Mouse (Mus musculus) intestine, embryonic 15.5 days (tissue): ENCODE results near the gene 4933427D14Rik. TPM values are rescaled to one million over a fixed set of nuclear protein-coding genes. Genes with fewer than 3 reads are reported as not detected.
"Not testable (repeated sequence)": the region's sequence is repeated elsewhere in the genome, so short reads cannot be mapped to it uniquely, and the experiment has no call there.

Source experiments
- ATAC-seq: fragments of 200-750 bp; cut with Nextera tagmentation; 2 replicates; pipeline ENCODE4 v1.8.0; 2017; ENCODE audit warnings: moderate TSS enrichment, moderate library complexity
- H3K27ac ChIP-seq: fragments of 300-500 bp; sonication (generic); 2 replicates; pipeline ENCODE4 v1.5.1; 2015; ENCODE audit warnings: mild to moderate bottlenecking, inconsistent platforms
- H3K27me3 ChIP-seq: fragments of 300-500 bp; sonication (generic); replicated peaks from 2 replicates; pipeline ENCODE4 v1.6.1; 2015; ENCODE audit warnings: inconsistent platforms
- H3K36me3 ChIP-seq: fragments of 300-500 bp; sonication (generic); 2 replicates; pipeline ENCODE4 v1.6.1; 2015; ENCODE audit warnings: inconsistent platforms
- H3K4me1 ChIP-seq: fragments of 300-500 bp; sonication (generic); replicated peaks from 2 replicates; pipeline ENCODE4 v1.6.1; 2015; ENCODE audit warnings: inconsistent platforms
- H3K4me2 ChIP-seq: fragments of 300-500 bp; sonication (generic); replicated peaks from 2 replicates; pipeline ENCODE4 v1.6.1; 2015; ENCODE audit warnings: mild to moderate bottlenecking, inconsistent platforms
- H3K4me3 ChIP-seq: fragments of 300-500 bp; sonication (generic); replicated peaks from 2 replicates; pipeline ENCODE4 v1.5.1; 2015; ENCODE audit warnings: inconsistent platforms
- H3K9ac ChIP-seq: fragments of 300-500 bp; sonication (generic); 2 replicates; pipeline ENCODE4 v1.6.1; 2015; ENCODE audit warnings: inconsistent platforms
- H3K9me3 ChIP-seq: fragments of 300-500 bp; sonication (generic); 2 replicates; pipeline ENCODE4 v1.6.1; 2016; ENCODE audit warnings: inconsistent platforms
- WGBS: fragments of 180-500 bp; shearing (Covaris S2); methylation state at CpG from one replicate; pipeline ENCODE4 v1.1.7; 2015; 5-methylcytosine and 5-hydroxymethylcytosine counted together
- polyA plus RNA-seq: library from polyadenylated mRNA; unstranded; fragments of >200 nt; fragmentation: Nextera tagmentation; extraction: Ambion mirVana; gene quantifications from 2 replicates; pipeline ENCODE4 v1.2.1, GENCODE M21; 2015

The 4933427D14Rik gene
- polyA plus RNA-seq, 1 experiment from 2014 or later = 12.7 TPM

GRCm38 (mm10) chr11:72190857-72191256 lies 16.4 kb downstream of the 4933427D14Rik start:
- Histone ChIP-seq H3K9me3 (no peaks in the 10 kb centered on the region), H3K27me3 (no peaks in the 10 kb centered on the region), H3K4me2 (no peak overlapping the region), H3K4me1 (no peaks in the 10 kb centered on the region), H3K9ac (no peak overlapping the region), H3K36me3 (peaks cover 6% of the 10 kb centered on the region; the same call in 1 of the 2 replicates), H3K27ac (no peak overlapping the region), H3K4me3 (no peak overlapping the region)
- 90% methylated on average over 1 of the region's 1 CpGs for WGBS
- no peak for ATAC-seq

DNA sequence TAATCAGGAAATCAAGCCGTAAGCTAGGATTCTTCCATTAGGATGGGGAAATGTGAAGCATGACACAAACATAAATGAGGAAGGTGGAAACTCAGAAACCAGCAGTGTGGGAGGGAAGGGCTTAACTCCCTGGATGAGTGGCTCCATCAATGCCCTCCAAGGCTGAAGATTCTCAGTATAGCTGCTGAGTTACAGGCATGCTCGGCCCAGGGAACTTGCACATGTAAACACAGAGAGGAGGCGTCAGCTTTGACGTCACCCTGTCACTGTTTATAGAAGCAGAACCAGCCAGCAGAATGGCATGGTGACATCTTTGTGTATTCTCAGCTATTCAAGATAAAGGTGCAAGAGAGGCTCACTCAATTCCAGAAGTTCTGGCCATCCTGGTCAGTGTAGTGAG lies 23.0 kb downstream of the 4933427D14Rik start:
- H3K9ac ChIP-seq = no peak overlapping the region
- 73% methylated on average over 4 of the region's 4 CpGs for WGBS
- ATAC-seq = no peak
- no peak overlapping the region for H3K27ac ChIP-seq
- H3K27me3 ChIP-seq = no peaks in the 10 kb centered on the region
- peaks cover 7% of the 10 kb centered on the region; the same call in 1 of the 2 replicates for H3K36me3 ChIP-seq
- H3K4me3 ChIP-seq = no peak overlapping the region
- no peaks in the 10 kb centered on the region for H3K4me1 ChIP-seq
- H3K9me3 ChIP-seq = no peaks in the 10 kb centered on the region
- H3K4me2 ChIP-seq = no peak overlapping the region

DNA sequence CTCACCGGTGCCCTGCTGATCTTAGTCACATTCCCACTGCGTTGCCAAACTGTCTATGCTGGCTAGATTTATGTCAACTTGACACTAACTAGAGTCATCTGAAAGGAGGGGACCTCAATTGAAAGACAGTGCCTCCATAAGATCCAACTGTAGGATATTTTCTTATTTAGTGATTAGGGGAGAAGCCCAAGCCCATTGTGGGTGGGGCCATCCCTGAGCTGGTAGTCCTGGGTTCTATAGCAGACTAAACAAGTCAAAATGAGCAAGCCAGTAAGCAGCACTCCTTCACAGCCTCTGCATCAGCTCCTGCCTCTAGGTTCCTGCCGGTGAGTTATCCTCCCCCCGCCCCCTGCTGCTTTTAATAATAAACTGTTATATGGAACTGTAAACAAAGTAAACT lies 26.1 kb downstream of the 4933427D14Rik start:
- Histone ChIP-seq H3K27me3 (no peaks in the 10 kb centered on the region), H3K9ac (no peak overlapping the region), H3K4me1 (no peaks in the 10 kb centered on the region), H3K4me3 (no peak overlapping the region), H3K9me3 (no peaks in the 10 kb centered on the region), H3K4me2 (no peak overlapping the region), H3K27ac (no peak overlapping the region), H3K36me3 (peaks cover 11% of the 10 kb centered on the region; the same call in 1 of the 2 replicates)
- ATAC-seq = no peak
- 86% methylated on average over 4 of the region's 4 CpGs for WGBS

GRCm38 (mm10) chr11:72180556-72180955 lies 26.7 kb downstream of the 4933427D14Rik start:
- ATAC-seq = no peak
- no peak overlapping the region for H3K27ac ChIP-seq
- no peak overlapping the region for H3K4me2 ChIP-seq
- no peaks in the 10 kb centered on the region for H3K4me1 ChIP-seq
- no peaks in the 10 kb centered on the region for H3K9me3 ChIP-seq
- no peak overlapping the region for H3K9ac ChIP-seq
- 91% methylated on average over 5 of the region's 5 CpGs for WGBS
- H3K4me3 ChIP-seq = no peak overlapping the region
- H3K27me3 ChIP-seq = no peaks in the 10 kb centered on the region
- H3K36me3 ChIP-seq = peaks cover 11% of the 10 kb centered on the region; the same call in 1 of the 2 replicates

GRCm38 (mm10) chr11:72176553-72176952 lies 30.7 kb downstream of the 4933427D14Rik start:
- peaks cover 14% of the 10 kb centered on the region; the same call in 1 of the 2 replicates for H3K36me3 ChIP-seq
- no peak overlapping the region for H3K4me3 ChIP-seq
- H3K4me1 ChIP-seq = no peaks in the 10 kb centered on the region
- WGBS = 81% methylated on average over 3 of the region's 3 CpGs
- ATAC-seq = no peak
- no peak overlapping the region for H3K27ac ChIP-seq
- no peaks in the 10 kb centered on the region for H3K27me3 ChIP-seq
- H3K9ac ChIP-seq = no peak overlapping the region
- H3K9me3 ChIP-seq = no peaks in the 10 kb centered on the region
- no peak overlapping the region for H3K4me2 ChIP-seq

DNA sequence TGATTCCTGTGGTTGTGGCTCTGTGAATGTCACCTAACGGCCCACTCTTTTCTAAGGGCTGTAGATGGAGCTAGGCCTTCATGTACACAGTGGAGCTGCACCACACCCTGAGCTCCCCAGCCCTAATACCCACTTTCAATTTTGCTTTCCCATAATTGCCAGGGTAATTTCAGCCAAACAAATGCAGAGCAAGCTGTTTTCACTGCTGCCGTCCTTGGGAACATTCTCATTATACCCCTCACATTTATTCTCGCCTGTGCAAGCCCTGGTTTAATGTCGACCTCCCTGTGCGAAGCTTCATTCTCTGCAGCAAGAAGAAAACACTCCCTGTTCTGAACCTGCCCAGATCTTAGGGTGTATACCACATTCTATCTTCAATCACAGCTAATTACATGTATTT lies 31.3 kb downstream of the 4933427D14Rik start:
- H3K27me3 ChIP-seq = no peaks in the 10 kb centered on the region
- H3K36me3 ChIP-seq = peaks cover 12% of the 10 kb centered on the region; the same call in 1 of the 2 replicates
- H3K4me3 ChIP-seq = no peak overlapping the region
- H3K27ac ChIP-seq = no peak overlapping the region
- ATAC-seq = no peak
- H3K4me2 ChIP-seq = no peak overlapping the region
- H3K9me3 ChIP-seq = no peaks in the 10 kb centered on the region
- 88% methylated on average over 5 of the region's 5 CpGs for WGBS
- no peaks in the 10 kb centered on the region for H3K4me1 ChIP-seq
- H3K9ac ChIP-seq = no peak overlapping the region

DNA sequence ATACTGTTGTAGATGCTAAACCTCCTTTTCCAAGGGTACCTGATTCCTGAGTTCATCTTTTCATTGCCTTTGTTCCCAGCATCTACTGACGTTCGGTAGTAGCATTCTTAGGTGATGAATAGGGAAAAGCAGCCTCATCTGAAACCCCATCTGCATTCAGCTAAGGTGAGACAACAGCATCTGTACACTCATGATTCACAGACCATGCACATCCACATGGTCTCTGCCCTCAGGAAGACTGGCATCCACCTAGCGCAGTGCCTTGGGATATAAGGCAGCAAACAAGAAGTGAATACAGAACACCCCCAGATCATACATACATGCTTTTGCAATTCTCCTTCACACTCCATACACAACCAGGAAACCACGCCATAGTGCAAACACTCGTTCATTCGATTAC lies 32.5 kb downstream of the 4933427D14Rik start:
- no peak overlapping the region for H3K4me3 ChIP-seq
- H3K27me3 ChIP-seq = no peaks in the 10 kb centered on the region
- H3K4me1 ChIP-seq = no peaks in the 10 kb centered on the region
- peaks cover 14% of the 10 kb centered on the region; the same call in 1 of the 2 replicates for H3K36me3 ChIP-seq
- 92% methylated on average over 6 of the region's 6 CpGs for WGBS
- no peak overlapping the region for H3K4me2 ChIP-seq
- H3K9me3 ChIP-seq = no peaks in the 10 kb centered on the region
- H3K27ac ChIP-seq = no peak overlapping the region
- ATAC-seq = no peak
- H3K9ac ChIP-seq = no peak overlapping the region

DNA sequence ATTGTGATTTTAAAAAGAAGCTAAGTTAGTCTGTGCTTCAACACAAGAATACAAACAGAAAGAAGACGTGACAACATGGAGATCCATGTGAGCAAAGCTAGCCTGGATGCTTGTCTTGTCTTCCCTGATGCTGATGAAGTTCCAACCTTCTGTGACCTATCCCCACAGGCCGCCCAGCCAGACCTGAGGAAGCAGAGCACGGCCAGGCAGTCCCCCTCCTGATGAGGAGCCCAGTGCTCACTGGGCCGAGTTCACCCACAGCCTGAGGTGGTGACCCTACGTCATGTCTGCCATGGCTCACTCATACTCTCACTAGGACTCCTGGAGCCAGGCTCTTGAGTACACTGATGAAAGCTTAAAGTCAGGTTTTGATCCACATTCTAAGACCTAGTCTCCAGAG lies 33.8 kb downstream of the 4933427D14Rik start:
- H3K36me3 ChIP-seq = peaks cover 23% of the 10 kb centered on the region; the same call in 1 of the 2 replicates

DNA sequence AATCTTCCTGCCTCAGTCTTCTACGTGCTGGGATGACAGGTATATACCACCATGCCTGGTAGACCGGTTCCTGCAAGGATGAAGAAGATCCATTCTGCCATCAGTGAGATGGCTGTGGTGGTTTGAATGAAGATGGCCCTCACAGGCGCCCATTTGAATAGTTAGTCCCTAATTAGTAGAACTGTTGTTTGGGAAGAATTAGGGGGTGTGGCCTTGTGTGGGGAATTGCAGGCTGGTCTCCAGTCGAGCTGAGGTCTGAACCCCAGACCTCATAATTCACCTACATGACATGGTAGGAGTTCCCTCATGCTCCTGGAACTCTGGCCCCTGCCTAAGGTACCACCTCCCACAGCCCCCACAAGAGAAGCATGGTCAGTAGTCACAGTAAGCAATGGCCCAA lies 35.4 kb downstream of the 4933427D14Rik start:
- not testable (repeated sequence) for H3K9ac ChIP-seq, H3K4me3 ChIP-seq, H3K27me3 ChIP-seq, H3K4me2 ChIP-seq, H3K9me3 ChIP-seq, H3K27ac ChIP-seq, ATAC-seq, H3K4me1 ChIP-seq
- WGBS = 71% methylated on average over 4 of the region's 4 CpGs
- peaks cover 20% of the 10 kb centered on the region; the same call in 1 of the 2 replicates for H3K36me3 ChIP-seq

More for the DNA sequence above, 33.8 kb downstream of the 4933427D14Rik start:
- WGBS = 82% methylated on average over 5 of the region's 5 CpGs
- Histone ChIP-seq H3K27ac (no peak overlapping the region), H3K9me3 (no peaks in the 10 kb centered on the region), H3K9ac (no peak overlapping the region), H3K4me3 (no peak overlapping the region), H3K4me1 (no peaks in the 10 kb centered on the region), H3K4me2 (no peak overlapping the region), H3K27me3 (no peaks in the 10 kb centered on the region)
- no peak for ATAC-seq

- 77% methylated on average over 4 of the region's 4 CpGs for WGBS
- Histone ChIP-seq H3K27me3 (no peaks in the 10 kb centered on the region), H3K27ac (no peak overlapping the region), H3K9ac (no peak overlapping the region), H3K4me3 (no peak overlapping the region), H3K9me3 (no peaks in the 10 kb centered on the region), H3K4me1 (no peaks in the 10 kb centered on the region), H3K4me2 (no peak overlapping the region), H3K36me3 (peaks cover 22% of the 10 kb centered on the region; the same call in 1 of the 2 replicates)
- ATAC-seq = no peak
Observed at GRCm38 (mm10) chr11:72169871-72170270, 37.4 kb downstream of the 4933427D14Rik start.

DNA sequence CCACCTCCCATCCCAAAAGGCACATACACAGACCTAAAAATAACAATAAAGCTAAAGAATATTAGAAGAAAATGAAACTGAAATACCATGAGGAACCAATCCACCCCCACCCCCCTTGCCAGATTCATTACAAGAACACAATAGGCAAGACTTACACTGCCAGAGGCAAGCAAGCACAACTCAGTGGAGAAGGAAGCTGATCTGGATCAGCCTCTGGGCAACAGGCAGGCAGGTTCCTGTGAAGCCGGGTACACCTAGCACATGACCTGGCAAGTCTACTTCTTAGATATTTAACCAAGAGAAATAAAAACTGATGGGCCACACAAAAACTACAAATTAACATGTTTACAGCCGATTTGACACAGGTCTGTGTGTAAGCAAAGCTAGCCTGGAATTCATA lies 44.1 kb downstream of the 4933427D14Rik start:
- Histone ChIP-seq H3K4me1 (no peaks in the 10 kb centered on the region), H3K27ac (no peak overlapping the region), H3K27me3 (no peaks in the 10 kb centered on the region), H3K9me3 (no peaks in the 10 kb centered on the region), H3K4me2 (no peak overlapping the region), H3K36me3 (peaks cover 15% of the 10 kb centered on the region), H3K4me3 (no peak overlapping the region), H3K9ac (no peak overlapping the region)
- 87% methylated on average over 2 of the region's 2 CpGs for WGBS
- ATAC-seq = no peak

- Histone ChIP-seq H3K4me2 (no peak overlapping the region), H3K4me3 (no peak overlapping the region), H3K27me3 (no peaks in the 10 kb centered on the region), H3K4me1 (0 out of 2 replicates have a peak, but pooled peaks cover 2% of the 10 kb centered on the region), H3K27ac (peak overlapping the region; percentile 30; the same call in 1 of the 2 replicates), H3K36me3 (peaks cover 9% of the 10 kb centered on the region; the same call in 1 of the 2 replicates), H3K9ac (no peak overlapping the region), H3K9me3 (no peaks in the 10 kb centered on the region)
- ATAC-seq = no peak
- 54% methylated on average over 2 of the region's 2 CpGs for WGBS
Observed at GRCm38 (mm10) chr11:72156624-72157023, 50.6 kb downstream of the 4933427D14Rik start.

- Histone ChIP-seq H3K4me1 (0 out of 2 replicates have a peak, but pooled peaks cover 2% of the 10 kb centered on the region), H3K4me2 (no peak overlapping the region), H3K36me3 (peaks cover 9% of the 10 kb centered on the region; the same call in 1 of the 2 replicates), H3K9ac (no peak overlapping the region), H3K9me3 (no peaks in the 10 kb centered on the region), H3K27ac (peak overlapping the region; percentile 30), H3K27me3 (no peaks in the 10 kb centered on the region), H3K4me3 (no peak overlapping the region)
- 52% methylated on average over 4 of the region's 4 CpGs for WGBS
- ATAC-seq = peak; percentile 63; the same call in 1 of the 2 replicates
Observed at GRCm38 (mm10) chr11:72155981-72156428, 51.3 kb downstream of the 4933427D14Rik start.
